Mouse (Mus musculus): ENCODE measurements around the gene Ube4a.

The Ube4a gene

GRCm38 (mm10) chr9:44897024-44897423, 68.4 kb downstream of the Ube4a start:
- DNase-seq = no peak

- DNase-seq = no peak
Measured at GRCm38 (mm10) chr9:44892664-44893063, 72.7 kb downstream of the Ube4a start.

GRCm38 (mm10) chr9:44891210-44891609, 74.2 kb downstream of the Ube4a start:
- no peak for DNase-seq

GRCm38 (mm10) chr9:44890122-44890521, 75.3 kb downstream of the Ube4a start:
- no peak for DNase-seq

GRCm38 (mm10) chr9:44888114-44888624, 77.2 kb downstream of the Ube4a start:
- DNase-seq = no peak

GRCm38 (mm10) chr9:44882981-44883569, 82.3 kb downstream of the Ube4a start:
- peak in 1 of 2 experiments; percentile 9 for DNase-seq

- DNase-seq = peak; percentile 45 to 55
Measured at GRCm38 (mm10) chr9:44882436-44882980, 82.9 kb downstream of the Ube4a start.

- DNase-seq = peak; percentile 71 to 72
Measured at GRCm38 (mm10) chr9:44881941-44882435, 83.4 kb downstream of the Ube4a start.

GRCm38 (mm10) chr9:44881221-44881871, 84.1 kb downstream of the Ube4a start, which contains the start of gene Kmt2a:
Kmt2a (minus strand) TSS chr9:44881296.
- DNase-seq = peak; percentile 92 to 95

GRCm38 (mm10) chr9:44880309-44881081, 84.9 kb downstream of the Ube4a start:
- DNase-seq = peak; percentile 40 to 58

GRCm38 (mm10) chr9:44879694-44880271, 85.6 kb downstream of the Ube4a start:
- peak; percentile 35 to 51 for DNase-seq

GRCm38 (mm10) chr9:44878776-44879500, 86.5 kb downstream of the Ube4a start:
- peak; percentile 18 to 57 for DNase-seq

GRCm38 (mm10) chr9:44877686-44878085, 87.7 kb downstream of the Ube4a start:
- no peak for DNase-seq

- no peak for DNase-seq
Measured at GRCm38 (mm10) chr9:44875476-44875875, 89.9 kb downstream of the Ube4a start.

GRCm38 (mm10) chr9:44874198-44874597, 91.2 kb downstream of the Ube4a start:
- no peak for DNase-seq

- DNase-seq = no peak
Measured at GRCm38 (mm10) chr9:44873665-44874064, 91.7 kb downstream of the Ube4a start.

Measured in thymus, adult 18-20 months (tissue).